Mouse (Mus musculus) liver, adult (tissue): Measurements from ENCODE around the gene Pld3.

Experiments
- GATA4 ChIP-seq: IDR thresholded peaks from 2 replicates; pipeline ENCODE4 v1.6.1; 2014; ENCODE audit warnings: mild to moderate bottlenecking, low read length; ENCODE audit not compliant: insufficient replicate concordance

Gene Pld3

GRCm38 (mm10) chr7:27578465-27578864, 25.4 kb upstream of the Pld3 start:
- TF ChIP-seq GATA4 = no peak

GRCm38 (mm10) chr7:27577589-27577988, 24.6 kb upstream of the Pld3 start:
- no peak for TF ChIP-seq GATA4

- no peak for TF ChIP-seq GATA4
These were observed 23.9 kb upstream of the Pld3 start for GRCm38 (mm10) chr7:27576914-27577313.

- TF ChIP-seq GATA4 = no peak
These were observed 21.3 kb upstream of the Pld3 start for GRCm38 (mm10) chr7:27574124-27574880.

GRCm38 (mm10) chr7:27572133-27572532, 19.1 kb upstream of the Pld3 start:
- no peak for TF ChIP-seq GATA4

DNA sequence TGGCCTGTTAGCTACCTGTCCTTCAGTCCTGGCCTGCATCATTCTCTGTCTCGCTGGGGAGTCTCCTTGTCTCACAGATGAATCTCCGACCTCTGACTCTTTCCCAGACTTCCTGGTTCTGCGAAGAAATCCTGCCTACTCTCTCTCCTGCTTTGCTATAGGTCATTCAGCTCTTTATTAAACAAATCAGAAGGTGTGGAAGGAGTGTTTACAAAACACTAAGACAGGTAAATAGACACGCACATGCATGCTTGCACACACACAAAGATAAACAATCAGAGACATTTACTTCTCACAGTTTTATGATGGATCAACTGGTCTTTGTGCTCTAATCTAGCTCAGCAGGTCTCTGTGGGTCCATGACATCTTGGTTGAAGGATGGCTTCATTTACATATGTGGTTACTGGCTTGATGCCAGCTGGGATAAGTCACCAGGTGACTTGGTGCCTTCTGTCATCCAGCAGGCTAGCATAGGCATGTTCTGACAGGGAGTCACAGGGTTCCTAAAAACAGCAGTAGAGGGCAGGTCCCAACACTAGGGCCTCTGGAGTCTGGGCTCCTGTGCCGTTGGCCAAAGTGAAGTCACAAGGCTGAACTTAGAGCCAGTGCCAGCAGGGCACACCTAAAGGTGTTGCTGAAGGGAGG, 16.7 kb upstream of the Pld3 start:
- TF ChIP-seq GATA4 = no peak

DNA sequence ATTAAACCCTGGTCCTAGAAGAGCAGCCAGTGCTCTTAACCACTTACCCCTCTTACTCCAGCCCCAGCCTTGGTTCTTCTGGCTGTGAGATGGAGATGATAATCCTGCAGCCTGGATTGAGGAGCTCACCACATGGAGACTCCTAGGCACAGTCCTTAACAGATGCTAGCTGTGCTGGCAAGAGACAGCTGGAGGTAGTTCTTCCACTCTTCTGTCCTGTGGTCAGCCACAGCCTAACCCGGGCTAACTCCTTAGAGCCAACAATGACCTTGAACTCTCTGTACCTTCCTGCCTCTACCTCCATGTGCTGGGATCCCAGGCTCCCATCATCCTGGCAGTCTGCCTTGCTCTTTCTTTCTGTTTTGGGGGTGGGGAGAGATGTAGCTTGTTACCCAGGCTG, 8.0 kb upstream of the Pld3 start:
- no peak for TF ChIP-seq GATA4

DNA sequence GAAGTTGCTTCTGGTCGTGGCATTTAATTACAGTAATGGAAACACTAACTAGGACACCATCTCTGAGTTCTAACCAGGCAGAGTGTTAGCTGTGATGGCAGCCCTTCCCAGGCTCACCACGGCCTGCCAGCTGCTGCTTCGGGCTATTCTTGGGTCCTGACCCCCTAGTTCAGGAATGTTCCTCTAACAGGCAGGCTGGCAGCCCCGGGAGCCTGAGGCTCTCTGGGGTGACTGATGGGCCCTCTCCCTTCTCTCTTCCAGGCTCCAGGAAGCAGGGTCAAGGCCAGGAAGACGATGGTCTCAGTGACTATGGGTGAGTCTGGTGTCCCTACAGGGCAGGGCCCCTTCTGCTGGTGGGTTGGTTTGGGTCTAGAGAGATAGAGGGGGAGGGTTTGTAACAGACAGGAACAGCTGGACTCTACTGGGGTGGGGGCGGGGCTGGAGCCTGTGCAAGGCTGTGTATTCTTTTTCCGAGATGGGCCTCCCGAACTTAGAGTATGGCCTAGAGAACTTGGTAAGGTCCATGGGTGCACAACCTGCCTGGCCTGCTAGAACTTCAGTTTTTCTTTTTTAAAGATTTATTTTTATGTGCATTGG, 7.4 kb upstream of the Pld3 start:
- TF ChIP-seq GATA4 = no peak

DNA sequence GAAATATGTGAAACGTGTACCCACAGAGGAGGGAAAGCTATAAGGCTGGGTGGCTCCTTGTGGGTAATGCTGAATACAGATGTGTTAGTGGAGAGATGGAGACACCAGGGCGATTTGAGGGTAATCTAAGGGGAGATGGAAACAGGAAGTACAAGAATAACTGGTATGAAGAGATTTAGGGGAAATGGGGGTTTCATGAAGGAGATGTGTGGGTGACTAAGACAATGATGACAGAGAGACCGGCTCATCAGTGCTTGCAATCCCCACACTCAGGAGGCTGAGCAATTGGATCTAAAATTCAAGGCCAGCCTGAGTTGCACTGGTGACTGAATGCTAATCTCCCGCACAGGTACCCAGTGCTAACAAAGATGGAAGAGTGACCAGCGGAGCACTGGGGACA, 948 bp downstream of the Pld3 start:
- no peak for TF ChIP-seq GATA4

DNA sequence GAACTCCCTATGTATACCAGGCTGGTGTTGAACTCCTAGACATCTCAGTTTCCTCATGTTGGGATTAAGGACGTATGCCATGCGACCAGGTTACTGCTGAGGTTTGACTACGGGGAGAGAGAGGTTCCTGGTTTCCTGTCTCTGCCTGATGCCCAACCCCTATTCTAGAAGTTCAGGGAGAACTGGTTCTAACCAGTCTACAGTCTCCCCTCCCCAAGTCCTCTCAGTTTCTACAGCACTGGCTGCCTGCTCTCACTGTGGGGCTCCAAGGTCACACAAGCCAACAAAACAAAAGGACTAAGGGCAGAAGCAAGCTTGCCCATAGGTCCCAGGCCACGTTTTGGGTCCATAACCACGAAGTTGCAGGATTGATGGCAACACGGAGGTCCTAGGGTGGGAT, 3.4 kb downstream of the Pld3 start:
- TF ChIP-seq GATA4 = no peak

- TF ChIP-seq GATA4 = no peak
These were observed 8.2 kb downstream of the Pld3 start for GRCm38 (mm10) chr7:27544675-27545370.

GRCm38 (mm10) chr7:27543851-27544250, 9.2 kb downstream of the Pld3 start:
- TF ChIP-seq GATA4 = no peak

GRCm38 (mm10) chr7:27543065-27543464, 10.0 kb downstream of the Pld3 start:
- TF ChIP-seq GATA4 = no peak

DNA sequence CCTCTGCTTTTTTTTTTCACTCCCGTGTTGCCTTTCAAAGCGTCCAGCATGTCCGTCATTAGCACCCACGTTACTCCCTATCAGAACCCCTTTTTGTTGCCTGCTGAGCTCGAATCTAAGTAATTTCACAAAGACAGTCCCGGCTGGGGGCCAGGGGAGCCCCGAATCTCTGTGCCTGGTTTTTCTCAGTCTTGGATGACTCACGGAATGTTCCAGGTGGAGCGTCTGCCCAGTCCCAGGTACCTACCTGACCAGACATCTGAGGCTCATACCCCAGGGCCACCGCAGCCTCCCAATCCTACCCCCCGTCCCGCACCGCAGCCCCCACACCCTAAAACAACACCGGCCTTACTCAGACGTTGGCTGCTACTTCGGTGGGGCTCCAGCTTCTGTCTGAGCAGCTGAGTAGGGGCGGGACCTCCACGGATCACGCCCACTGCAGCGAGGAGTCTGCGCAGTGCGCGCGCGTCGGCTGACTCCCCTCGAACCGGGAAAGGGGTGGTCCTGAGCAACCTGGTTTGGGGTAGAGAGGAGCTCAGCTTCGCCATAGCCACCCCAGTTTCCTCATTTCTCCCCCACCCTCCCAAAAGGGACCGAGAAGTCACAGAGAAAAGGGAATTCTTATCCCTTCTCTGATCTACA, 10.5 kb downstream of the Pld3 start:
- TF ChIP-seq GATA4 = no peak

DNA sequence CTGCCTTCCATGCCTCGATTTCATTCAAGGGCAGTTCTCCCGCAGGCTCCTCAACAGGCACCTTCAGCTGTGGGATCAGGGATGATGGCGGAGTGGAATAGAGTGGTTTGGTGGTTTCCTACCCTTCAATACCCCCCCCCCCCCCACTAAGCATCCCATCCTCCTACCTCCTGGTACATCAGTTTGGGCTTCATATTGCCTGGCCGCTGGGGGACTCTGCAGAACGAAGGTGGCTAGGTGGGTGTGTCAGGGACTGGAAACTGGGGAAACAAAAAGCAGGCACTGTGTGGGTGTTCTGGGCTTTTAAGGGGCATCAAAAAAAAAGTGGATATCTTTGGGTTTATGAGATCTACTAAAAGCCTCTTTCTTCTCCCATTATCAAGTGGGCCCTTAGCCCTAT, 11.1 kb downstream of the Pld3 start:
- TF ChIP-seq GATA4 = no peak
